Mouse (Mus musculus) neural tube, embryonic 14.5 days (tissue): Measurements from ENCODE around the gene Ablim2. TPM values are rescaled to one million over a fixed set of nuclear protein-coding genes. Genes with fewer than 3 reads are reported as not detected.

Experiments
- ATAC-seq: fragments of 200-750 bp; cut with Nextera tagmentation; 2 replicates; pipeline ENCODE4 v1.8.0; 2017; ENCODE audit warnings: low read depth, mild to moderate bottlenecking, moderate TSS enrichment, moderate library complexity
- H3K27ac ChIP-seq: fragments of 300-500 bp; sonication (generic); 2 replicates; pipeline ENCODE4 v1.5.1; 2014; ENCODE audit warnings: low read depth, mild to moderate bottlenecking, control low read depth, low read length, moderate library complexity, mixed read lengths
- H3K27me3 ChIP-seq: fragments of 300-500 bp; sonication (generic); 2 replicates; pipeline ENCODE4 v1.6.1; 2014; ENCODE audit warnings: low read length; ENCODE audit not compliant: control insufficient read depth, insufficient read depth
- H3K36me3 ChIP-seq: fragments of 300-500 bp; sonication (generic); 2 replicates; pipeline ENCODE4 v1.6.1; 2014; ENCODE audit warnings: low read length, mixed read lengths; ENCODE audit not compliant: control insufficient read depth, insufficient read depth
- H3K4me1 ChIP-seq: fragments of 300-500 bp; sonication (generic); 2 replicates; pipeline ENCODE4 v1.6.1; 2014; ENCODE audit warnings: low read length; ENCODE audit not compliant: control insufficient read depth, insufficient read depth
- H3K4me2 ChIP-seq: fragments of 300-500 bp; sonication (generic); 2 replicates; pipeline ENCODE4 v1.6.1; 2014; ENCODE audit warnings: mild to moderate bottlenecking, low read depth, low read length, control low read depth
- H3K4me3 ChIP-seq: fragments of 300-500 bp; sonication (generic); 2 replicates; pipeline ENCODE4 v1.5.1; 2014; ENCODE audit warnings: low read depth, low read length, control low read depth, mixed read lengths
- H3K9ac ChIP-seq: fragments of 300-500 bp; sonication (generic); replicated peaks from 2 replicates; pipeline ENCODE4 v1.6.1; 2014; ENCODE audit warnings: low read depth, mild to moderate bottlenecking, control low read depth, low read length, mixed read lengths
- H3K9me3 ChIP-seq: fragments of 300-500 bp; sonication (generic); 2 replicates; pipeline ENCODE4 v1.6.1; 2016; ENCODE audit warnings: low read length; ENCODE audit not compliant: control insufficient read depth
- WGBS: fragments of 180-500 bp; shearing (Covaris S2); extraction: QIAGEN DNeasy Blood & Tissue Kit; methylation state at CpG from one replicate; pipeline ENCODE4 v1.1.7; 2014; 5-methylcytosine and 5-hydroxymethylcytosine counted together
- polyA plus RNA-seq: library from polyadenylated mRNA; unstranded; fragments of >200 nt; fragmentation: Nextera tagmentation; extraction: Ambion mirVana; gene quantifications from 2 replicates; pipeline ENCODE4 v1.2.1, GENCODE M21; 2014

Ablim2 gene
- polyA plus RNA-seq, 1 experiment from 2014 or later: 26.1 TPM

DNA sequence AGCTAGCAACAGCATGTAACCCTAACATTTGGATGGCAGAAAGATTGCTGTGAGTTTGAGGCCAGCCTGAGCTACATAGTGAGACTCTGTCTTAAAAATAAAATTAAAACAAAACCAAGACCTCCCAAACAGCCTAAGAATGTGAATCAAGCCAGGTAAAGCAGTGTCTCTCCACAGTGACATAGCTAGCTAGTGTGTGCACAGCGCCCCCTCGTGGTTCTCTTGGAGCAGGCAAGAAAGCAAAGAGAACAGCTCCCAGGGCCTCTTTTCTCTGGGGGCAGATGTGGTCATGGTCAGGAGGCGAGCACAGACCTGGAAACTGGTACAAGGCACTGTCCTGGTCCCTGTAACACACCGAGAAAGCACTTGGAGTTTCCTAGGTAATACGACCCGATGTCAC lies 100.4 kb downstream of the Ablim2 start:
- Histone ChIP-seq H3K4me3 (no peak overlapping the region), H3K9ac (no peak overlapping the region), H3K27ac (no peak overlapping the region), H3K4me2 (no peak overlapping the region), H3K27me3 (no peaks in the 10 kb centered on the region), H3K36me3 (no peaks in the 10 kb centered on the region), H3K9me3 (no peaks in the 10 kb centered on the region), H3K4me1 (no peaks in the 10 kb centered on the region)
- peak; percentile 29; the same call in 1 of the 2 replicates for ATAC-seq
- 19% methylated on average over 6 of the region's 6 CpGs for WGBS

DNA sequence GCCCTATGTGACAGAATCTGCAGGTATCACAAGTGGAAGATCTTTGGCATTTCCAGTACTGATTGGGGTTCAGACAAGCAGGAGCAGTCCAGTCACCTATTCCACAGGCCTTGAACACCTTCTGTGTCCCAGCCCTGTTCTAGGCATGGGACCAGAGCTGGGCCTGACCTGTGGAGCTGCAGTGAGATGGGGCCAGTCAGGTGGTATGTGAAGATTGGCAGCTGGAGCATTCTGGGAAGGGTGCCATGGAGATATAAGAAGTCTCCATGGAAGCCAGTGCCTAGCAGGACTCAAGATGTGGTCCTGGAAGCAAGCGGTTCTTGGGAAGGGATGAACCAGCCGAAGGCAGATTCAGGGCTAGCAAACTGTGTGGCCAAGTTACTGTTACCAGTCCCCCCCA lies 103.8 kb downstream of the Ablim2 start:
- no peaks in the 10 kb centered on the region for H3K9me3 ChIP-seq
- WGBS: 86% methylated on average over 2 of the region's 2 CpGs
- H3K4me3 ChIP-seq: no peak overlapping the region
- no peaks in the 10 kb centered on the region for H3K27me3 ChIP-seq
- no peak overlapping the region for H3K4me2 ChIP-seq
- H3K36me3 ChIP-seq: no peaks in the 10 kb centered on the region
- ATAC-seq: no peak
- no peaks in the 10 kb centered on the region for H3K4me1 ChIP-seq
- no peak overlapping the region for H3K27ac ChIP-seq
- no peak overlapping the region for H3K9ac ChIP-seq

DNA sequence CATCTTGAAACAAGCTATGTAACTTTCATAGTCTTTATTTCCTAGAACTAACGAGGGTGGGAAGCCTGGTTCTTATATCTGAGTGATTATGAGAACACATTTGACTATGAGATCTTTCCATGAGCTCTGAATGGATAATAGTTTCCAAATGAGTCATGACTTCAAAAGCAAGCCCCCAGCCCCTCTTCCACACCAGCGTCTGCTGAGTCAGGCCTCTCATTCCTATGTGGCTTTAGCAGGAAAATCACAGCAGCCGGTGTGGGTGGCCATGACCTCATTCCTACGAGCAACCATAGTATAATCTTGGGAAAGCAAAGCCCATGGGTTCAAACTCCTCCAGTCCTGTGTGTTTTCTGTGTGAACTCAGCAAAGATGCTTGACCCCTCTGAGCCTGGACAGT lies 112.3 kb downstream of the Ablim2 start:
- Histone ChIP-seq H3K4me3 (no peak overlapping the region), H3K4me1 (no peaks in the 10 kb centered on the region), H3K4me2 (no peak overlapping the region), H3K9ac (no peak overlapping the region), H3K9me3 (no peaks in the 10 kb centered on the region), H3K27me3 (no peaks in the 10 kb centered on the region), H3K27ac (no peak overlapping the region), H3K36me3 (no peaks in the 10 kb centered on the region)
- no peak for ATAC-seq
- 83% methylated on average over 4 of the region's 4 CpGs for WGBS

DNA sequence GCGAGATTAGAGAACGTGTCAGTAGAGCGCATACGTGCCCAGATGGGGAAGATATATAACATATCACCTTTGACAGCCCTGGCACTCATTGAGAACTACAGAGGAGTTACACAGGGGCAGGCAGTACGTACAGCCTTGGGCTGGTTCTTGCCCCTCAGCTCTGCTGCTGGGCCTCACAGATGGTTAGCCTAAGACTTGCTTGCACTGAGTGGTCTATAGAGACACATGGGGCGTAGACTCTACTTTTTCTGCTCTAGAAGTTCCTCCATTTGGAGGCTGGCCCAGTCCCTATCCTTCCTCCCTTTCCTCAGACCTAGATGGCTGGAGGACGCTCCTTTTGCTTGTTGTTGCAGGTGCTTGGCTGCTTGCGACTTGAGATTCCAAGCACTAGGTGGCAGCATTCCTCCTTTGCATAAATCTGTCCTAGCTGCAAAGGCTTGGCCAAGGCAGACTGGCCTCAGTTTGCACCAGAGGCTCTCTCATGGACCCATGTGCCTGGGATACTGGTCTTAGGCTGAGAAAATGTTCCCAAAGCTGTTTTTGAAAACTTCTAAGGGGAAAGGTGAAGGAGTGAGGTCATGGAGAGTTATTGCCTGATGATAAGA lies 112.8 kb downstream of the Ablim2 start:
- Histone ChIP-seq H3K4me1 (no peaks in the 10 kb centered on the region), H3K27me3 (no peaks in the 10 kb centered on the region), H3K4me2 (no peak overlapping the region), H3K9ac (no peak overlapping the region), H3K36me3 (no peaks in the 10 kb centered on the region), H3K27ac (no peak overlapping the region), H3K4me3 (no peak overlapping the region), H3K9me3 (no peaks in the 10 kb centered on the region)
- ATAC-seq: peak; percentile 88
- WGBS: 62% methylated on average over 8 of the region's 8 CpGs

DNA sequence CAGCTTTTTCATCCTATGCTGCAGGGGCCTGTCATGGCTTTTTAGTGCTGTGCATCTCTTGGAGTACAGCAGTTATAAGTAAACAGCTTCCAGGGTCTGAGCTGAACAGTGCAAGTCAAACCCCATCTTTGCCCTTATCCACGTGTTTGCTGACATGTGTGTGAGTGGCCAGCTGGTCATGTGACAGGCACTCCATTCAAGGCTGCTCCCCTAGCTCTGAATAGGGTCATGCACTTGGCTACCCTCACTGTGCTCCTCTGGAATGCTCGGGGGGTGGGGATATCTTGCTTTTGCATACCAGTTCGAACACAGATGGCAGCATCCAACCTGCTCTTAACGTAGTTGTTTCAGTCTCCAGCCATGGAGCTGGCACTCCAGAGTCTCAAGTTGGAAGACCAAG lies 115.7 kb downstream of the Ablim2 start:
- H3K4me2 ChIP-seq: no peak overlapping the region
- no peaks in the 10 kb centered on the region for H3K9me3 ChIP-seq
- H3K9ac ChIP-seq: no peak overlapping the region
- H3K36me3 ChIP-seq: no peaks in the 10 kb centered on the region
- H3K27me3 ChIP-seq: no peaks in the 10 kb centered on the region
- WGBS: 35% methylated on average over 4 of the region's 4 CpGs
- no peaks in the 10 kb centered on the region for H3K4me1 ChIP-seq
- H3K4me3 ChIP-seq: no peak overlapping the region
- no peak for ATAC-seq
- no peak overlapping the region; the same call in 1 of the 2 replicates for H3K27ac ChIP-seq

DNA sequence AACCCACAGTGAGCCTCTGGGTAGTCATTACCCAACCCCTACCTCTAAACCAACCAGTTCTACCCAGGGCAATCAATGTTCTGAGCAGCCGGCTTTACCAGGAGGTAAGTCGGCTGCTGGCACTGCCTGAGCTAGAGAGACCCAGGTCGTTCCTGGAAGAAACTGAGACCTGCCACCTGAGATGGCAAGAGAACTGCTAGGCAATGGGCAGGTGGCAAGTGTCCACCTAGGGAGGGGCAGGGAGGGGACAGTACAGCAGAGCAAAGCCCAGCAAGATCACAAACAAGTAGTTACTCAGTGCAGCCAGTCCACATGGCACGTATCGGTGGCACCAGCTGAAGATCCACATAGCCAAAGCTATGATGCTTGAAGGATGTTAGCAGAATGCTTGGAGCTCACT lies 118.6 kb downstream of the Ablim2 start:
- ATAC-seq: no peak
- H3K9me3 ChIP-seq: no peaks in the 10 kb centered on the region
- no peak overlapping the region for H3K4me2 ChIP-seq
- H3K27me3 ChIP-seq: no peaks in the 10 kb centered on the region
- H3K36me3 ChIP-seq: no peaks in the 10 kb centered on the region
- WGBS: 93% methylated on average over 5 of the region's 5 CpGs
- no peaks in the 10 kb centered on the region for H3K4me1 ChIP-seq
- no peak overlapping the region for H3K27ac ChIP-seq
- H3K4me3 ChIP-seq: no peak overlapping the region
- H3K9ac ChIP-seq: no peak overlapping the region

DNA sequence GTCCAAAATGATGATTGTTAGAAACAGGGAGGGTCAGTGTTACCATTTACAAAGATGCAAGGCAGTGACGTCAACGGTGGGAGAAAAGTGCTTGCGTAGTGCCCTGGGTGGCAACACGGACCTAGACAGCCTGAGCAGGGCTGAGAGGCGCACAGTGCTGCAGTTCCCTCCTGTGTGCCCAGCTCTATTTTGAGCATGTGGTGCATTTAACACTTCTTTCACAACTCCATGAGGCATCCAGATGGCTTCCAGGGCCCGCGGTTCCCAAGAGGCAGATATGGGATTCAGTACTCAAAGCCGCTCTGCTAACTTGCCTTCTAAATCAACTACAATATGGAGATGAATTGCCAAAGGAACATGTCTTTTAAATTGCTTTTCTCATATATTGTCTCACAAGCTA lies 121.5 kb downstream of the Ablim2 start:
- no peaks in the 10 kb centered on the region for H3K4me1 ChIP-seq
- H3K4me3 ChIP-seq: no peak overlapping the region
- H3K27ac ChIP-seq: no peak overlapping the region
- H3K4me2 ChIP-seq: no peak overlapping the region
- H3K27me3 ChIP-seq: no peaks in the 10 kb centered on the region
- H3K36me3 ChIP-seq: no peaks in the 10 kb centered on the region
- H3K9ac ChIP-seq: no peak overlapping the region
- H3K9me3 ChIP-seq: no peaks in the 10 kb centered on the region
- WGBS: 53% methylated on average over 8 of the region's 8 CpGs
- peak; percentile 61; the same call in 1 of the 2 replicates for ATAC-seq

DNA sequence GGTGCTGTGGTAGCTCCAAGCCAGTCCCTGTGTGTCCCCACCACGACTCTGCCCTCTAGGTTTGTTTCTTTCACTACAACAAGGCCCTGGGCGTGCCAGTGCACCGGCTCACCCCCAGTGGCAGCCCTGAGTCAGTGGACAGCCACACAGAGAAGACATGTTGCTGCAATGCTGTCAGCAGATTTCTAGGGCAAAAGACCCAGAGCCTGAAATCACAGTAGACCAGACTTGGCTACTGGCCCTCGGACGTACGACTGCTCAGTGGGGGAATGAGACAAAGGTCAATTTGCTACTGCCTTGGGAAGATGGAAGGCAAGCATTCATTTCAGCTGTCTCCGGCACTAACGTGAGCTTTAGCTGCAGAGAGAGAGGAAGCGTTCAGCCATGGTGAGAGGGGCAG lies 124.7 kb downstream of the Ablim2 start:
- no peaks in the 10 kb centered on the region for H3K9me3 ChIP-seq
- H3K36me3 ChIP-seq: no peaks in the 10 kb centered on the region
- no peaks in the 10 kb centered on the region for H3K27me3 ChIP-seq
- WGBS: 46% methylated on average over 9 of the region's 9 CpGs
- no peak overlapping the region for H3K4me3 ChIP-seq
- no peak overlapping the region for H3K4me2 ChIP-seq
- H3K4me1 ChIP-seq: no peaks in the 10 kb centered on the region
- no peak overlapping the region for H3K9ac ChIP-seq
- ATAC-seq: no peak
- H3K27ac ChIP-seq: no peak overlapping the region

DNA sequence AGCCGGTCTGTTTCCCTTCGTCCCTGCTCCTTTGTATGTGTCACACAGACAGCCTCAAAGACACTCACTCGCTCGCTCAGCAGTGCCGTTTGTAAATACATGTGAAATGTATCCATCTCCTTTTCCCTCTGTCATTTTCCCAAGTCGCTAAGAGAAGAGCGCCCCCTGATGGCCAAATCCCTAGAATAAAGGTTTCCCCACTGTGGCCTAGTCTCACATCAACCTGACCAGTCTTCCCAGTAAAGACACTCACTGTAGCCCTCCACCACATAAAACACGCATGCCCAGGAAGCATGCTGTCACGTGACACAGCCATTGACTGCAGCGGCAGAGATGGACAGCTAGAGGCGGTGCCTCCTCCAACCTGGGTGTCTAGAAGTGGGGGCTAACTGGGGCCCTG lies 126.6 kb downstream of the Ablim2 start:
- Histone ChIP-seq H3K36me3 (no peaks in the 10 kb centered on the region), H3K27ac (no peak overlapping the region), H3K9me3 (no peaks in the 10 kb centered on the region), H3K27me3 (no peaks in the 10 kb centered on the region), H3K4me2 (no peak overlapping the region), H3K4me1 (no peaks in the 10 kb centered on the region), H3K4me3 (no peak overlapping the region), H3K9ac (no peak overlapping the region)
- WGBS: 36% methylated on average over 11 of the region's 11 CpGs
- ATAC-seq: no peak
